Mouse (Mus musculus): Measurements from ENCODE around the gene Cdc37. TPM values are rescaled to one million over a fixed set of nuclear protein-coding genes. Genes with fewer than 3 reads are reported as not detected.

The Cdc37 gene
- polyA plus RNA-seq, 1 experiment = 17.4 TPM

GRCm38 (mm10) chr9:21145431-21145830 is 4.4 kb downstream of the Cdc37 start:
- H3K4me1 ChIP-seq (ENCODE audit: control insufficient read depth) = peaks cover 39% of the 10 kb centered on the region
- no peak for TF ChIP-seq GATA1 (IDR thresholded peaks at IDR 0.05; ENCODE audit: low read length)
- peaks cover 79% of the 10 kb centered on the region for H3K36me3 ChIP-seq (ENCODE audit: control insufficient read depth)
- no peaks in the 10 kb centered on the region for H3K27me3 ChIP-seq (ENCODE audit: control insufficient read depth)
- H3K4me3 ChIP-seq (replicated peaks) = no peak overlapping the region
- no peaks in the 10 kb centered on the region for H3K9me3 ChIP-seq (ENCODE audit: control insufficient read depth, low read length)

GRCm38 (mm10) chr9:21144361-21144760 is 5.4 kb downstream of the Cdc37 start:
- peaks cover 35% of the 10 kb centered on the region for H3K4me1 ChIP-seq (ENCODE audit: control insufficient read depth)
- H3K4me3 ChIP-seq (replicated peaks) = no peak overlapping the region
- peaks cover 90% of the 10 kb centered on the region for H3K36me3 ChIP-seq (ENCODE audit: control insufficient read depth)
- no peaks in the 10 kb centered on the region for H3K27me3 ChIP-seq (ENCODE audit: control insufficient read depth)
- H3K9me3 ChIP-seq (ENCODE audit: control insufficient read depth, low read length) = no peaks in the 10 kb centered on the region
- TF ChIP-seq TAL1 (IDR thresholded peaks at IDR 0.05; ENCODE audit: low read length) (no peak), GATA1 (IDR thresholded peaks at IDR 0.05; ENCODE audit: low read length) (no peak)

DNA sequence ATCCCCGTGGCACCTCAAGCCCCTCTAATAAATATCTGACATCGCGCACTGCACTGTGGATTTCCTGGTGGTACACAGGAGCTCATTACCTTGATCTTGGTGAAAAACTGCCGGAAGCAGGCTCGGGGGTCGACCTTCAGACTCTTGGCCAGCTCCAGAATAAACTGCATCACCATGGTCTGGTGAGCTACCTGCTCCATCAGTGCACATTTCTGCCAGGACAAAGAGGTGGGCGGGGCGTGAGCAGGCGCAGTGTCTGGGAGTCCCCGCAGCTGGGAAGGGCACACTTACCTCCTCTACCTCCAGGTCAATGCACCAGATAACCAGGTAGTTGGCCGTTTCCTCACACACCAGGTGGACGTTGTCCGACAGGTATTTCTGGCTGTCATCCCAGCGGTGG is 7.9 kb downstream of the Cdc37 start:
- Histone ChIP-seq H3K27me3 (ENCODE audit: control insufficient read depth) (no peaks in the 10 kb centered on the region), H3K36me3 (ENCODE audit: control insufficient read depth) (peaks cover 96% of the 10 kb centered on the region), H3K4me1 (ENCODE audit: control insufficient read depth) (peaks cover 11% of the 10 kb centered on the region), H3K9me3 (ENCODE audit: control insufficient read depth, low read length) (no peaks in the 10 kb centered on the region), H3K4me3 (replicated peaks) (no peak overlapping the region)
- no peak for TF ChIP-seq GATA1 (IDR thresholded peaks at IDR 0.05; ENCODE audit: low read length)
- no peak for TF ChIP-seq TAL1 (IDR thresholded peaks at IDR 0.05; ENCODE audit: low read length)

DNA sequence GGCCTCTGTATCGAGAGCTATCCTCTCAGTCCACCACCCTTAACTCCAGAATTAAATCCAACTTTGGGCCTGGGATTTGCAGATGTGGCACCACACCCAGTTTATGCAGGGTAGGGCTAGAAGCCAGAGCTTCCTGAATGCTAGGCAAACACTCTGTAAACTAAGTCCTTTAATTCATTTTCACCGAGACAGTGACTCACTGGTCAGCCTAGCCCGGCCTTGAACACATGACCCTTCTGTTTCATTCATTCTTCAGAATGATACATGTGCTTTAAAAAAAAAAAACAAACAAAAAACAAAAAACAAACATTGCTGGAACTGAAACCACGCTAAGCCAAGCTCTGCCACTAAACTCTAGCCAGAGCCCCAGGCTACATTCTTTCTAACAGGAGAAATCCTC is 11.4 kb downstream of the Cdc37 start:
- H3K4me3 ChIP-seq (replicated peaks) = no peak overlapping the region
- H3K27me3 ChIP-seq (ENCODE audit: control insufficient read depth) = no peaks in the 10 kb centered on the region
- peaks cover 63% of the 10 kb centered on the region for H3K36me3 ChIP-seq (ENCODE audit: control insufficient read depth)
- peaks cover 5% of the 10 kb centered on the region for H3K4me1 ChIP-seq (ENCODE audit: control insufficient read depth)
- TF ChIP-seq GATA1 (IDR thresholded peaks at IDR 0.05; ENCODE audit: low read length) (no peak), TAL1 (IDR thresholded peaks at IDR 0.05; ENCODE audit: low read length) (no peak)
- no peaks in the 10 kb centered on the region for H3K9me3 ChIP-seq (ENCODE audit: control insufficient read depth, low read length)

- Histone ChIP-seq H3K4me3 (replicated peaks) (no peak overlapping the region), H3K27me3 (ENCODE audit: control insufficient read depth) (no peaks in the 10 kb centered on the region), H3K9me3 (ENCODE audit: control insufficient read depth, low read length) (no peaks in the 10 kb centered on the region), H3K4me1 (ENCODE audit: control insufficient read depth) (peaks cover 11% of the 10 kb centered on the region), H3K36me3 (ENCODE audit: control insufficient read depth) (peaks cover 52% of the 10 kb centered on the region)
- TF ChIP-seq TAL1 (IDR thresholded peaks at IDR 0.05; ENCODE audit: low read length) = no peak
- no peak for TF ChIP-seq GATA1 (IDR thresholded peaks at IDR 0.05; ENCODE audit: low read length)
Measured at GRCm38 (mm10) chr9:21137229-21137628, 12.6 kb downstream of the Cdc37 start.

- H3K4me3 ChIP-seq (replicated peaks) = no peak overlapping the region
- no peak for TF ChIP-seq GATA1 (IDR thresholded peaks at IDR 0.05; ENCODE audit: low read length)
- TF ChIP-seq TAL1 (IDR thresholded peaks at IDR 0.05; ENCODE audit: low read length) = no peak
- H3K9me3 ChIP-seq (ENCODE audit: control insufficient read depth, low read length) = no peaks in the 10 kb centered on the region
- peaks cover 16% of the 10 kb centered on the region for H3K4me1 ChIP-seq (ENCODE audit: control insufficient read depth)
- peaks cover 43% of the 10 kb centered on the region for H3K36me3 ChIP-seq (ENCODE audit: control insufficient read depth)
- H3K27me3 ChIP-seq (ENCODE audit: control insufficient read depth) = no peaks in the 10 kb centered on the region
Measured at GRCm38 (mm10) chr9:21136401-21136800, 13.4 kb downstream of the Cdc37 start.

DNA sequence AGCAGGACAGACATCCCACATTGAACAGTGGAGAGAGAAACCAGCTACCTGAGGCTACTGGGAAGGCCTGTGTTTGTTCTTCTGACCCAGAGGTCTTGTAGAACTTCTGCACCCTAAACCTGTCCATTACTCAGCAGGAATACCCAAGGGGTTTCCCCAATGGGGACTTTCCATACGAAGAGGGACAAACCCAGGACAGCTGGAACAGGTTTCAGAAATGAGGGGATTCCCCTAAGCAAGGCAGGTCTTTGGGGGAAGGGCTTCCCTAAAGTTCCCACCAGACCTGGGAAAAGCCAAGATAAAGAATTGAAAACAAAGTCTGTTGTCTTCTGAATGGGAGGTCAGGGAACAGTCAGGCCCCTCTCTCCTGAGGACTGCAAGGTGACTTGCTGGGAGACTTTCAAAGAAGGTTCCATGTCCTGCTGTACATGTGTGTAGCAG is 13.8 kb downstream of the Cdc37 start:
- no peak for TF ChIP-seq GATA1 (IDR thresholded peaks at IDR 0.05; ENCODE audit: low read length)
- no peak for TF ChIP-seq TAL1 (IDR thresholded peaks at IDR 0.05; ENCODE audit: low read length)
- Histone ChIP-seq H3K27me3 (ENCODE audit: control insufficient read depth) (no peaks in the 10 kb centered on the region), H3K9me3 (ENCODE audit: control insufficient read depth, low read length) (no peaks in the 10 kb centered on the region), H3K36me3 (ENCODE audit: control insufficient read depth) (peaks cover 39% of the 10 kb centered on the region), H3K4me1 (ENCODE audit: control insufficient read depth) (peaks cover 21% of the 10 kb centered on the region), H3K4me3 (replicated peaks) (no peak overlapping the region)

DNA sequence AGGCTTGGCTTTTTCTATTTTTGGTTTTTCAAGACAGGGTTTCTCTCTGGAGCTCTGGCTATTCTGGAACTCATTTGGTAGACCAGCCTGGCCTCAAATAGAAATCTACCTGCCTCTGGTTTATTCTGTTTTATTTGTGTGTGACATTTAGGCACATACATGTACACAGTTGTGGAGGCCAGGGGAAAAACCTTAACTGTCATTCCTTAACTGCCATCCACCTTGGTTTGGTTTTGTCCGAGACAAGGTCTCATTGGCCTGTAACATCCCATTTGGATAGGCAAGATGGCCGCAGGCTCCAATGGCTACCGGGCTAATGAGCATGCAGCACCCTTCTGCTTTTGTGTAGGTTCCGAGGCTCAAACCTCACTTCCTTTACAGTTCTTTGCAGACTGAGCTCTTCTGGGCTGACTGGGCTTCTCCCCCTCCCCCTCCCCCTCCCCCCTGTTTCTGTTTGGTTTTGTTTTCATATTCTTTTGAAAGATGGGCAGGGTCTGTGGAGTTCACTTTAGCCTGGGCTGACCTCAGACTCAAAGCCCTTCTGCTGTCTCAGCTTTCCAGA is 14.4 kb downstream of the Cdc37 start:
- Histone ChIP-seq H3K4me1 (ENCODE audit: control insufficient read depth) (peaks cover 26% of the 10 kb centered on the region), H3K36me3 (ENCODE audit: control insufficient read depth) (peaks cover 33% of the 10 kb centered on the region), H3K27me3 (ENCODE audit: control insufficient read depth) (no peaks in the 10 kb centered on the region), H3K4me3 (replicated peaks) (no peak overlapping the region), H3K9me3 (ENCODE audit: control insufficient read depth, low read length) (no peaks in the 10 kb centered on the region)
- no peak for TF ChIP-seq GATA1 (IDR thresholded peaks at IDR 0.05; ENCODE audit: low read length)
- no peak for TF ChIP-seq TAL1 (IDR thresholded peaks at IDR 0.05; ENCODE audit: low read length)

DNA sequence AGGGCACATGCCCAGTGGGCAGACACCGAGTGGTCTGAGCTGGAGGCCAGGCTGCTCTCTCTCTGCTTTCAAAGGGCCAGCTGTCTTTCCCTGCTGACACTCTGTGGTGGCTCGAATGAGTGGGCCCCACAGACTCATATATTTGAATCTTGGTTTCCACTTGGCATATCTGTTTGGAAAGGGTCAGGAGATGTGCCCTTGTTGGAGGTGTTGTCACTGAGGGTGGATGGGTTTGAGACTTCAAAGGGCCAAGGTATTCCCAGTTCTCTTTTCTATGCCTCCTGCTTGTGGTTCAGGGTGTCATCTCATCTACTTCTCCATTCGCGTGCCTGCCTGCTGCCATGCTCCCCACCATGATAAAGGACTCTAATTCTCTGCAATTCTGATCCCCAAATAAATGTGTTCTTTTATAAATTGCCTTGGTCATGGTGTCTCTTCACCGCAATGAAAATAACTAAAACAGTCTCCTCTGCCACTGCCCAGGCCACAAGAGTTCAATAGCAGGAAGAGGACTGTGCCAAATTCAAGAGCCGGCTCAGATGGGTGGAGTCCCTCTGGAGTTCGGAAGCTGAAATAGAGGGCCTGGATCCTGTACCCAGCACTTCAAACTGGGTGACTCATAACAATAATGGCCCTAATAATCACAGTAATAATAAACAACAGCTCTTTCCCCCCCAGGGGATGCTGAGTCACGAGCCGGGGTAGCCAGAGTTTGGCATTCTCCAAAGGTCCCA is 15.0 kb downstream of the Cdc37 start:
- H3K4me3 ChIP-seq (replicated peaks) = no peak overlapping the region
- H3K36me3 ChIP-seq (ENCODE audit: control insufficient read depth) = peaks cover 27% of the 10 kb centered on the region
- H3K4me1 ChIP-seq (ENCODE audit: control insufficient read depth) = peaks cover 29% of the 10 kb centered on the region
- no peaks in the 10 kb centered on the region for H3K9me3 ChIP-seq (ENCODE audit: control insufficient read depth, low read length)
- TF ChIP-seq TAL1 (IDR thresholded peaks at IDR 0.05; ENCODE audit: low read length) (no peak), GATA1 (IDR thresholded peaks at IDR 0.05; ENCODE audit: low read length) (no peak)
- no peaks in the 10 kb centered on the region for H3K27me3 ChIP-seq (ENCODE audit: control insufficient read depth)
